Mouse (Mus musculus) hindbrain, embryonic 10.5 days (tissue): Measurements from ENCODE around the gene Tcf7l1. TPM values are rescaled to one million over a fixed set of nuclear protein-coding genes. Genes with fewer than 3 reads are reported as not detected.

Experiments used
- DNase-seq: peaks from one replicate; pipeline ENCODE4 v3.0.0-alpha.2; 2017; ENCODE audit warnings: low spot score
- H3K27ac ChIP-seq: fragments of 300-500 bp; sonication (generic); 2 replicates; pipeline ENCODE4 v1.5.1; 2016; ENCODE audit warnings: mild to moderate bottlenecking, moderate library complexity
- H3K27me3 ChIP-seq: fragments of 300-500 bp; sonication (generic); 2 replicates; pipeline ENCODE4 v1.6.1; 2016; ENCODE audit warnings: mild to moderate bottlenecking; ENCODE audit not compliant: poor library complexity, insufficient read depth, severe bottlenecking
- H3K36me3 ChIP-seq: fragments of 300-500 bp; sonication (generic); 2 replicates; pipeline ENCODE4 v1.6.1; 2016; ENCODE audit warnings: mild to moderate bottlenecking, moderate library complexity
- H3K4me1 ChIP-seq: fragments of 300-500 bp; sonication (generic); replicated peaks from 2 replicates; pipeline ENCODE4 v1.6.1; 2016; ENCODE audit warnings: mild to moderate bottlenecking
- H3K4me3 ChIP-seq: fragments of 300-500 bp; sonication (generic); 2 replicates; pipeline ENCODE4 v1.5.1; 2016; ENCODE audit warnings: mild to moderate bottlenecking, moderate library complexity
- H3K9me3 ChIP-seq: fragments of 300-500 bp; sonication (generic); 2 replicates; pipeline ENCODE4 v1.6.1; 2016; ENCODE audit warnings: mild to moderate bottlenecking, moderate library complexity
- WGBS: fragments of 180-500 bp; shearing (Covaris S2); methylation state at CpG from one replicate; pipeline ENCODE4 v1.1.7; 2016; 5-methylcytosine and 5-hydroxymethylcytosine counted together
- polyA plus RNA-seq: library from polyadenylated mRNA; unstranded; fragments of >200 nt; fragmentation: Nextera tagmentation; extraction: Ambion mirVana; gene quantifications from 2 replicates; pipeline ENCODE4 v1.2.1, GENCODE M21; 2016

Gene Tcf7l1
- polyA plus RNA-seq, 1 experiment from 2014 or later: 23.7 TPM

DNA sequence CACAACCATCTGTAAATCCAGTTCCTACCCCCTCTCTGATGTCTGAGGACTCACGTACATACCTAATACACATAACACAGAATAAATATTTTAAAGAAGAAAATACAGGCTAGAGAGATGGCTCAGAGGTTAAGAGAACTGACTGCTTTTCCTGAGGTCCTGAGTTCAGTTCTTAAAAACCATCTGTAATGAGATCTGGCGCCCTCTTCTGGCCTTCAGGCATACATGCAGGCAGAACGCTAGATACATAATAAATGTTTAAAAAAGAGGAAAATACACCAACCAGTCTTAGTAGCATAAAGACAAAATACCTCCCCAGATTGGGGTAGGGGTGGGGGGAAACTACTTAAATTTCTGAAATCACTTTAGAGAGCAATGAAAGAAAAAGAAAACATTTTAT lies 131.0 kb downstream of the Tcf7l1 start:
- 65% methylated on average over 3 of the region's 3 CpGs for WGBS
- H3K4me1 ChIP-seq: peaks cover 33% of the 10 kb centered on the region
- H3K4me3 ChIP-seq: no peak overlapping the region
- no peak for DNase-seq
- H3K36me3 ChIP-seq: no peaks in the 10 kb centered on the region
- no peaks in the 10 kb centered on the region for H3K9me3 ChIP-seq
- no peak overlapping the region for H3K27ac ChIP-seq
- no peaks in the 10 kb centered on the region for H3K27me3 ChIP-seq

DNA sequence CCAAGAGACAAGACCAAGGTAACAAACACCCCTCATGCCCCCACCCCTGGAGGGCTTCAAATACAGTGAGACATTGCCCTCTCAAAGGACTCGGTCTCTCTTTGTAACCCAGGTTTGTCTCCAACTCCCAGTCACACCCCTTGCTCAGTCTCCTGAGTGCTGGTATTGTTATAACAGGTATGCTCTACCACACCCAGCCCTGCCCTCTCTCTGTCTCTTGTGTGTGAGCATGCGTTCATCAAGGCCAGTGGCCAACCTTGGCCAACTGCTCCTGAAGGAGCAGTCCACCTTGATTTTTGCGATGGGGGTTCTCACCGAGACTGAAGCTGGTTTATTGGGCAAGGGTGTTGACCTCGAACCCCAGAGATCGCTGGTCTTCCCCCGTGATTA lies 133.0 kb downstream of the Tcf7l1 start:
- H3K9me3 ChIP-seq: no peaks in the 10 kb centered on the region
- no peaks in the 10 kb centered on the region for H3K36me3 ChIP-seq
- H3K27me3 ChIP-seq: no peaks in the 10 kb centered on the region
- peaks cover 33% of the 10 kb centered on the region for H3K4me1 ChIP-seq
- WGBS: 82% methylated on average over 7 of the region's 7 CpGs
- no peak overlapping the region for H3K4me3 ChIP-seq
- no peak for DNase-seq
- peak overlapping the region; percentile 75 for H3K27ac ChIP-seq

DNA sequence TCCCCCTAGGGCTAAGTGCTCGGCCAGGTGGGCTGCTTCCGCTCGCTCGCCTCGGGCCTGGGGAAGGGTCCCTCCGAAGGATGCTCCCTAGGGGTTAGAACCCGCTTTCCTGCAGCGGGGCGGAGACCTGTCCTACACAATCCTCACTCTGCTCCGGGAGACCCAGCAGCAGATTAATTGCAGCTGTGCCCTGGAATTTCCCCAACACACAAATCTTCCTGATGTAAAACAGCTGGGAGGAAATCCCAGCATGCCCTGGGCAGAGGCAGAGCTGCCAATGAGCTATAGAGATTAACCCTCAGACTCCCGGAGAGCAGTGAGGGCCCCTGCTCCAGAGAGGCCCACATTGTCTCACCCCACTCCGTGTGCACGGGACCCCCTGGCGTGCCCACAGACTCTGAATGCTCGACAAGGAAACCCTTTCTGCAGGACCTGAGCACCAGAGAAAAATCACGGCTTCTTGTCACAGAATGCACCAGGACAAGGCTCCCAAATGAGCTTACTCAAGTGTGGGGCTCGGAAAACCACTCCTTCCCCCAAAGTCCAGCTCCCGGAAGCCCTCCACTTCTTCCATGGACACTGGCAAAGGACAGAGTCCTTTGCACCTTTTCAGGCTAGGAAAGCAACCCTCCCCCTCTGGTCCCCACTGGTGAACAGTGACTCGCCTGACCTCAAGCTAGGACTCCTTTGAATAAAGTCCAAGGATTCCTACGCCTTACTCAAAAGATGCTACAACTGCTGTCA lies 133.6 kb downstream of the Tcf7l1 start:
- Histone ChIP-seq H3K4me1 (peaks cover 32% of the 10 kb centered on the region), H3K9me3 (no peaks in the 10 kb centered on the region), H3K4me3 (peak overlapping the region; percentile 38), H3K27me3 (no peaks in the 10 kb centered on the region), H3K36me3 (no peaks in the 10 kb centered on the region), H3K27ac (peak overlapping the region; percentile 75)
- WGBS: 41% methylated on average over 20 of the region's 20 CpGs
- DNase-seq: peak; percentile 74

DNA sequence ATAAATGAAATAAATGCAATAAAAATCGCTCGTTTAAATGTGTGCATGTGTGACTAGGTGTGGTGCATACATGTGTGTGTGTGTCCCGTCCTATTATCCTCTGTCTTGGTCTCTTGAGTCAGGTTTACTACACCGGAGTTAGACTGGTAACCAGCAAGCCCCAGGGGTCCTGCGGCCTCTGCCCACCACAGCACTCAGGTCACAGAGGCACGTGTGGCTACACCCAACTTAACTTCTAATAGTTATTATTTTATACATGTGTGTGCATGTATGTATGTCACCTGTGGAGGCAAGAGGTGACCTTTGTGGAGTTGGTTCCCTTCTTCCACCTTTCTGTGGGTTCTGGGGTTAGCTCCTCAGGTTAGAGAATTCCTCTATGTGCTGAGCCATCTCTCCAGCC lies 134.7 kb downstream of the Tcf7l1 start:
- WGBS: 83% methylated on average over 6 of the region's 6 CpGs
- no peak overlapping the region for H3K4me3 ChIP-seq
- DNase-seq: no peak
- no peaks in the 10 kb centered on the region for H3K27me3 ChIP-seq
- H3K27ac ChIP-seq: no peak overlapping the region
- H3K9me3 ChIP-seq: no peaks in the 10 kb centered on the region
- peaks cover 33% of the 10 kb centered on the region for H3K4me1 ChIP-seq
- H3K36me3 ChIP-seq: no peaks in the 10 kb centered on the region

DNA sequence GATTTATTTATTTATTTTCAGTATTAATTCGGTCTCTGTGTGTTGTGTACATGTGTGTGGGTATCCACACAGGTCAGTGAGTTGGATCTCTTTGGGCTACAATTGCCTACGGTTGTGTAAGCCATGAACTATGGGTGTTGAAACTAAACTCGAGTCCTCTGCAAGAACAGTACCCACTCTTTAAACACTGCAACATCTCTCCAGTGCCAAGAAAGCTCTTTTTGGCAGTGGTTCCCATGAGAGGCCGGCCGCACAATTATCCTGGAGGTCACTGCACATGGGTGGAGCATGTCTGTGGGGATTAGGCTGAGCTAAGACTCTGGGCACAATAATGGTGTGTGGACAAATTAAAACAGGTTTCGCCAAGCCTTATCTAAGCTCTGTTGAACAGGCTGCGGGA lies 135.6 kb downstream of the Tcf7l1 start:
- Histone ChIP-seq H3K36me3 (0 out of 2 replicates have a peak, but pooled peaks cover 5% of the 10 kb centered on the region), H3K9me3 (no peaks in the 10 kb centered on the region), H3K27ac (no peak overlapping the region), H3K27me3 (no peaks in the 10 kb centered on the region), H3K4me3 (no peak overlapping the region), H3K4me1 (peaks cover 39% of the 10 kb centered on the region)
- DNase-seq: no peak
- WGBS: 91% methylated on average over 7 of the region's 7 CpGs

DNA sequence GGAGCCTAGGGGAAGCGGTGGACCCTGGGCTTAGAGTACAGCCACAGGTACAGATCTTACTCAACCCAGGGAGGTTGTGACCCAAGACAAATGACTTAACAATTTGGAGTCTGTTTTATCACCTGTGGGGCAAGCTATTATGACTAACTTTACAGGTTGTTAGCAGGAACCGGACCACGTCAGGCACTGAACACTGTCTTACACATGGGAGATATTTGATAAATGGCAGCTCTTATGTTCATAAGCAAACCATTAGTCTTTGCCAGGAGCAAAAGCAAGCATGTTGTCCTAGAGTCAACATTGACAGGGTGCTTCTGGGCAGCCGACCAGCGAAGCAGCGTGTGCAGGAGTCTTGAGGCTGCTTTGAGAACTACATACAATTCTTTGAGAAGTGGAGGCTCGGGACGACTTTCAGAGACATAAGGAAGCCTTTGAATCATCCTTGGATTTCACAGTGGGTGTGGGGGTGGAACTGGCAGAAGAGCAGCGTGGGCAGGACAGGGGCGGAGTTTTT lies 138.7 kb downstream of the Tcf7l1 start:
- H3K4me3 ChIP-seq: no peak overlapping the region
- no peak overlapping the region for H3K27ac ChIP-seq
- H3K4me1 ChIP-seq: peaks cover 27% of the 10 kb centered on the region
- 89% methylated on average over 10 of the region's 10 CpGs for WGBS
- no peak for DNase-seq
- no peaks in the 10 kb centered on the region for H3K9me3 ChIP-seq
- peaks cover 17% of the 10 kb centered on the region for H3K36me3 ChIP-seq
- no peaks in the 10 kb centered on the region for H3K27me3 ChIP-seq

DNA sequence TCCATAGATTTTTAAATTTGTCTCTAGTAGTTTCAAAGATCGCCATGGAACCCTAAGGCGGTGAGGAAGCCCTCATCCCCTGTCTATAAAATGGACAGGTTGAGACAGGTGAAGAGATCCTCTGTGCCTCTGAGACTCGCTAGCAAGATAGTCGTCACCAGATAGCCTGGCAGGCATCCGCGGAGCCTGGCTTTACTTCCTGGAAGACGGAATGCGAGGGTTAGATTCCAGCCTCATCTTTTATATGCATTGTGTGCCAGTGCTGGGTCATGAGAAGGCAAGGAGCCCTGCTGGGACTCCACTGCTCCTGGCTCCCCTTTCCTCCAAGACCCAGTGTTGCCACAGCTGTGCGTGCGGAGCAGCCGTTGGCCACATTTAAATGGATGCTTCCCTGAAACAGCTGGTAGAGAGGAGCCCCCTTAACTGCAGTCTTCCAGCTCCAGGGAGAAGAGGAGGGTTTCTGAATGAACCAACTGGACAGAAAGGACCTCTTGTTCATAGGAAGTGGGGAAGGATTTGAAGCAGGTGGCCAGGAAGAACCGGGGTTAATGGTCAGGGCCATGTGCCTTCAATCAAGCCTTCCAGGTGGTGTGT lies 141.0 kb downstream of the Tcf7l1 start:
- Histone ChIP-seq H3K4me3 (no peak overlapping the region), H3K9me3 (no peaks in the 10 kb centered on the region), H3K27ac (no peak overlapping the region; the same call in 1 of the 2 replicates), H3K36me3 (peaks cover 17% of the 10 kb centered on the region), H3K4me1 (peaks cover 17% of the 10 kb centered on the region), H3K27me3 (no peaks in the 10 kb centered on the region)
- DNase-seq: peak; percentile 29
- WGBS: 65% methylated on average over 12 of the region's 12 CpGs

DNA sequence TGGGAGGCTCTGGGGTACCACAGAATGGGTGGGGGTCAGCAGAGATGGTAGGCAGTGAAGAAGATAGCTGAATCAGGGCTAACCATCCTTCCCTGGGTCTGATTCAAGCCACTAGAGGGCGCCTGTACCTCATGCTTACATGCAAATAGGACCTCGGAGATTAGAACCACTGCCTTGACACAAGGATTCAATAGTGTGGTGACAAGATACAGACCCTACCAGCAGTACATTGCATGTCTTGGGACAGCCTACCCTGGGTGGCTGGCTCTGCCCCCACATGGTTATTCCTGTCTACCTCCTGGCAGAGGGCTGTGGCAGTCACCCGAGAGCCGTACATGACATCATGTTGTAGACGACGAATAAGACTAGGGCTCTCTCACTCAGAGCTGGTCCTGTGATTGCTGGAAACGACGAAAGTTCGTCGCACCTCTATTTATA lies 141.7 kb downstream of the Tcf7l1 start:
- DNase-seq: peak; percentile 74
- Histone ChIP-seq H3K27me3 (no peaks in the 10 kb centered on the region), H3K27ac (no peak overlapping the region), H3K36me3 (peaks cover 17% of the 10 kb centered on the region), H3K4me3 (no peak overlapping the region), H3K9me3 (no peaks in the 10 kb centered on the region), H3K4me1 (peaks cover 17% of the 10 kb centered on the region)
- WGBS: 69% methylated on average over 10 of the region's 10 CpGs

DNA sequence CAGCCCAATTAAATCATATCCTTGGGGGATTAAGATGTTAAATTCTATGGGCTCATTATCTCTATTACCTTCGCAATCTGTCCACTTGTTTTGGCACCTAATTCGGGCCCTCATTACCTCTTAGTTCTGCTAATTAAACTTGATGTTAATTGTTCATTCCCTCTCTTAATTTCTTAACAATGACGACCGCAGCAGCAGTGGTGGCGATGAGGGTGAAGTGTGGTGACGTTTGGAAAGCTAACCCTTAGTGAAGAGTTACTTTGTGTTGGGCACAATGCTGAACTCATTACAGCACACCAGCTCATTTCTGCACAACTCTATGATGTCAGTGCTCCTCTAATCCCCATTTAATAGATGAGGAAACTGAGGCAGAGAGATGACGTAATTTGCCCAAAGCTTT lies 143.7 kb downstream of the Tcf7l1 start:
- WGBS: 92% methylated on average over 7 of the region's 7 CpGs

DNA sequence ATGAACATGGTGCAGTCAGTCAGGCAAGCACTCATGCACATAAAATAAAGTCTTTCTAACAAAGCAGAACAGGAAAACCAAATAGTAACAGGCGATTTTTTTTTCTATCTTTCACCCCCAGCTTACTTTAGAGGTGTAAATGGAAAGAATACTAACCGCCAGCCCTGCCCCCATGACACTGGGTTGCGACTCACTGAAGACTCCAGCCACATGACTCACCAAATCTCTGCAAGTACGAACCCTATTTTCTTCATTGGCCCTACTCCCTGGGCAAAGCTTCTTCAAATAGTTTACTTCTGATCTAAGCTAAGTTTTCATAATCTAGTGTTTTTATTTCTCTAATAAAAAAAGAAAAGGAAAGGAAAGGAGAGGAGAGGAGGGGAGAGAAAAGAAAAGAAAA lies 144.5 kb downstream of the Tcf7l1 start:
- Histone ChIP-seq H3K4me3 (no peak overlapping the region), H3K27ac (no peak overlapping the region), H3K27me3 (no peaks in the 10 kb centered on the region), H3K9me3 (no peaks in the 10 kb centered on the region), H3K36me3 (peaks cover 23% of the 10 kb centered on the region), H3K4me1 (peaks cover 14% of the 10 kb centered on the region)
- no peak for DNase-seq
- WGBS: 90% methylated on average over 4 of the region's 4 CpGs

More for the DNA sequence above, 143.7 kb downstream of the Tcf7l1 start:
- H3K4me1 ChIP-seq: peaks cover 14% of the 10 kb centered on the region
- H3K9me3 ChIP-seq: no peaks in the 10 kb centered on the region
- H3K27ac ChIP-seq: no peak overlapping the region
- H3K27me3 ChIP-seq: no peaks in the 10 kb centered on the region
- peaks cover 21% of the 10 kb centered on the region for H3K36me3 ChIP-seq
- no peak for DNase-seq
- H3K4me3 ChIP-seq: no peak overlapping the region

DNA sequence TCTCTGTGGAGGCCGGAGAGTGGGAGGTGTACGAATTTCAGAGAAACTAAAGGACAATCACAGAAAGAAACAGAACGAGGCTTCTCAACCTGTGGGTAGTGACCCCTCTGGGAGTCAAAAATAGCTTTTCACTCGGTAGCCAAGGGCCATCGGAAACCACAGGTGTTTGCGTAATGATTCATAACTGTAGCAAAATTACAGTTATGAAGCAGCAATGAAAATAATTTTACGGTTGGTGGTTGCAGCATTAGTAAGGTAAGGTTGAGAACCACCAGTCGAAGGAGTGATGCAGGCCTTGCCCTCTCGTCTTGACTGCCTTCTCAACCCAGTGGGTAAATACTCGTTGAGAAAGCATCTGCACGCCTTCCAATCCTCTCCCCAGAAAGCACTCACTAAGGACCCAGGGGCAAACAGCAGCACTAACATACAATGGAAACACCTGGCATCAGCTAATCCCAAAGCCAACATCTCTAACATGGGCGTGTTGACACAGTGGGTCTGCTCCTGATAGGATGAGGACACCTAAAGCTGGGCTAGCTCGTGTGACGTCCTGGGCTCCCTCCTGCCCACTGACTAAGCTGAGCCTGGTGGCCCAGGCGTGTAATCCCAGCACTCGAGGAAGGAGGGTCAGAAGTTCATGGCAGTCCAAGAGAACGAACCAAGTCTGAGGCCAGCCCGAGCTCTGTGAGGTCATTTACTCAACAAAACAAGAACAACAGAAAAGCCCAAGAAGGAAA lies 147.7 kb downstream of the Tcf7l1 start:
- H3K27me3 ChIP-seq: no peaks in the 10 kb centered on the region
- WGBS: 82% methylated on average over 18 of the region's 18 CpGs
- peaks cover under 1% of the 10 kb centered on the region; the same call in 1 of the 2 replicates for H3K4me1 ChIP-seq
- no peak for DNase-seq
- H3K4me3 ChIP-seq: no peak overlapping the region
- H3K9me3 ChIP-seq: no peaks in the 10 kb centered on the region
- H3K36me3 ChIP-seq: 0 out of 2 replicates have a peak, but pooled peaks cover 5% of the 10 kb centered on the region
- H3K27ac ChIP-seq: no peak overlapping the region

DNA sequence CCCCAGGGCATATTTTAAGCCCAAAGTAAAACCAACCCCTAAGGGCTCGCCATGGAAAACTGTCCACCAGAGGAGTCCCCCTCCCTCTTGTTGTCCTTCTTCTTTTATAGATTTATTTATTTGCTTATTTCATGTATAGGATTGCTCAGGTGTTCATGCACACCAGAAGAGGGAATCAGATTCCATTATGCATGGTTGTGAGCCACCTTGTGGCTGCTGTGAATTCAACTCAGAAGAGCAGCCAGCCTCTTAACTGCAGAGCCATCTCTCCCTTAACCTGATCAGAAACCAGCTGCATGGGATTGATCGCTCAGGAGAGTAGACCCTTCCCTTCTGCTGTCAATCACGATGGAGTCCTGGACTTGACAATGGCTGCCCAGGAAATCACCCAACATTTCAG lies 152.1 kb downstream of the Tcf7l1 start:
- Histone ChIP-seq H3K4me1 (peaks cover 8% of the 10 kb centered on the region; the same call in 1 of the 2 replicates), H3K27ac (no peak overlapping the region), H3K4me3 (no peak overlapping the region), H3K9me3 (no peaks in the 10 kb centered on the region), H3K36me3 (peaks cover 18% of the 10 kb centered on the region), H3K27me3 (no peaks in the 10 kb centered on the region)
- 80% methylated on average over 3 of the region's 3 CpGs for WGBS
- DNase-seq: no peak
